Mouse (Mus musculus): ENCODE measurements at regions not wholly inside any gene's neighbourhood (a gene's known extent, or its start where the extent isn't known, plus 50 kb on each side); places are given as distances from the start of the nearest gene placed in this dataset.

GRCm38 (mm10) chr11:111652882-111653281 lies 586.9 kb downstream of the Kcnj2 start:
- H3K9ac ChIP-seq (ENCODE audit: low read length), result no peak overlapping the region
- no peak for ATAC-seq (ENCODE audit: low read depth)
- no peaks in the 10 kb centered on the region for H3K36me3 ChIP-seq (ENCODE audit: control insufficient read depth, insufficient read depth, low read length)
- no peaks in the 10 kb centered on the region for H3K27me3 ChIP-seq (ENCODE audit: control insufficient read depth, insufficient read depth, low read depth, low read length)
- H3K4me2 ChIP-seq (ENCODE audit: low read depth, low read length), result no peak overlapping the region
- H3K4me3 ChIP-seq (ENCODE audit: low read length), result no peak overlapping the region
- H3K27ac ChIP-seq (ENCODE audit: low read length), result no peak overlapping the region
- H3K9me3 ChIP-seq (ENCODE audit: control insufficient read depth, low read length), result no peaks in the 10 kb centered on the region
- 41% methylated on average over 3 of the region's 3 CpGs for WGBS
- H3K4me1 ChIP-seq (replicated peaks; ENCODE audit: control insufficient read depth, insufficient read depth, low read length), result no peaks in the 10 kb centered on the region

- ATAC-seq (ENCODE audit: low read depth), result no peak
- 92% methylated on average over 9 of the region's 9 CpGs for WGBS
- H3K4me1 ChIP-seq (replicated peaks; ENCODE audit: control insufficient read depth, insufficient read depth, low read length), result no peaks in the 10 kb centered on the region
- H3K9me3 ChIP-seq (ENCODE audit: control insufficient read depth, low read length), result no peaks in the 10 kb centered on the region
- no peak overlapping the region for H3K4me2 ChIP-seq (ENCODE audit: low read depth, low read length)
- H3K36me3 ChIP-seq (ENCODE audit: control insufficient read depth, insufficient read depth, low read length), result no peaks in the 10 kb centered on the region
- no peaks in the 10 kb centered on the region for H3K27me3 ChIP-seq (ENCODE audit: control insufficient read depth, insufficient read depth, low read depth, low read length)
- H3K27ac ChIP-seq (ENCODE audit: low read length), result no peak overlapping the region
- H3K4me3 ChIP-seq (ENCODE audit: low read length), result no peak overlapping the region
- H3K9ac ChIP-seq (ENCODE audit: low read length), result no peak overlapping the region
Observed at GRCm38 (mm10) chr11:111657778-111658177, 591.8 kb downstream of the Kcnj2 start.

- H3K4me1 ChIP-seq (replicated peaks; ENCODE audit: control insufficient read depth, insufficient read depth, low read length), result no peaks in the 10 kb centered on the region
- H3K9ac ChIP-seq (ENCODE audit: low read length), result no peak overlapping the region
- H3K9me3 ChIP-seq (ENCODE audit: control insufficient read depth, low read length), result no peaks in the 10 kb centered on the region
- no peak overlapping the region for H3K27ac ChIP-seq (ENCODE audit: low read length)
- no peaks in the 10 kb centered on the region for H3K36me3 ChIP-seq (ENCODE audit: control insufficient read depth, insufficient read depth, low read length)
- H3K4me3 ChIP-seq (ENCODE audit: low read length), result no peak overlapping the region
- no peaks in the 10 kb centered on the region for H3K27me3 ChIP-seq (ENCODE audit: control insufficient read depth, insufficient read depth, low read depth, low read length)
- 57% methylated on average over 15 of the region's 15 CpGs for whole genome bisulfite sequencing
- ATAC-seq (ENCODE audit: low read depth), result no peak
- no peak overlapping the region for H3K4me2 ChIP-seq (ENCODE audit: low read depth, low read length)
Observed at GRCm38 (mm10) chr11:111658362-111659309, 592.7 kb downstream of the Kcnj2 start.

DNA sequence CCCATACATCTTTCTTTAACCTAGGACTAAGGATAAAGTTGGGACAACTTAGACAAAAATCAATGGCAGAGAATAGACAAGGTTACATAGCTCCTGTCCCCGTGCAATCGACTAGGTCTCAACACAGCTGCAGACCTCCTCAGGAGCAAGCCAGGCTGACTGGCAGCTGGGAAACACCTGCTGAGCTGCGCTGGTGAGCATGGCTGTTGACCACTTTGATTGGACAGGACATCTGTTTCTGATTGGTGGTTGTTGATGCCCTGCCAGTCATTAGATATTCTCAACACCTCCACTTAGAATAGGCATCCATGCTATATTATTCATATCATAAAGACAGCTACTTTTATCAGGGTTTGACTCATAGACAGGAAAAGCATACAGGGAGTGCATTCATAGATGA lies 597.3 kb downstream of the Kcnj2 start:
- H3K4me2 ChIP-seq (ENCODE audit: low read depth, low read length), result no peak overlapping the region
- WGBS, result 63% methylated on average over 3 of the region's 3 CpGs
- no peaks in the 10 kb centered on the region for H3K9me3 ChIP-seq (ENCODE audit: control insufficient read depth, low read length)
- no peak overlapping the region for H3K27ac ChIP-seq (ENCODE audit: low read length)
- no peak overlapping the region for H3K9ac ChIP-seq (ENCODE audit: low read length)
- no peak for ATAC-seq (ENCODE audit: low read depth)
- H3K4me3 ChIP-seq (ENCODE audit: low read length), result no peak overlapping the region
- H3K36me3 ChIP-seq (ENCODE audit: control insufficient read depth, insufficient read depth, low read length), result no peaks in the 10 kb centered on the region
- H3K27me3 ChIP-seq (ENCODE audit: control insufficient read depth, insufficient read depth, low read depth, low read length), result no peaks in the 10 kb centered on the region
- no peaks in the 10 kb centered on the region for H3K4me1 ChIP-seq (replicated peaks; ENCODE audit: control insufficient read depth, insufficient read depth, low read length)

DNA sequence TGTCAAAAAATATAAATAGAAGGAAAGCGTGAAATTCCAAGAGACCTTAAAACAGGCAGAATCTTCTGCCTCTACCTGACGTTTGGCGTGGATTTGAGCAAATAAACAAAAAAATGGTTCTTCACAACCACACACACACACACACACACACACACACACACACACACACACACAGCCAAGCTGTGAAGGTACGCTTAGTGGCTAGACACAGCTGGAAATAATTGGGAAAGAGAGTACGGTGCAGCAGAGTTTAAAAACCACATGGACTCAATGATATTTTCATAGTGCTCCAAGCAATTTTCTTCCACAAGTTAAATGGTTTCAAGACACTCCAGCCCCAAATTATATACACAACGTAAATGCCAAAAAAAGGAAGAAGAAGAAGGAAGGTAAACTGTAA lies 600.4 kb downstream of the Kcnj2 start:
- H3K27me3 ChIP-seq (ENCODE audit: control insufficient read depth, insufficient read depth, low read depth, low read length), result no peaks in the 10 kb centered on the region
- no peak overlapping the region for H3K4me2 ChIP-seq (ENCODE audit: low read depth, low read length)
- H3K27ac ChIP-seq (ENCODE audit: low read length), result no peak overlapping the region
- no peak for ATAC-seq (ENCODE audit: low read depth)
- no peaks in the 10 kb centered on the region for H3K36me3 ChIP-seq (ENCODE audit: control insufficient read depth, insufficient read depth, low read length)
- H3K4me1 ChIP-seq (replicated peaks; ENCODE audit: control insufficient read depth, insufficient read depth, low read length), result no peaks in the 10 kb centered on the region
- no peak overlapping the region for H3K4me3 ChIP-seq (ENCODE audit: low read length)
- H3K9ac ChIP-seq (ENCODE audit: low read length), result no peak overlapping the region
- 79% methylated on average over 6 of the region's 6 CpGs for WGBS
- no peaks in the 10 kb centered on the region for H3K9me3 ChIP-seq (ENCODE audit: control insufficient read depth, low read length)

GRCm38 (mm10) chr11:111671865-111672264 lies 605.9 kb downstream of the Kcnj2 start:
- WGBS, result 63% methylated on average over 2 of the region's 2 CpGs

GRCm38 (mm10) chr11:111675673-111676072 lies 609.7 kb downstream of the Kcnj2 start:
- Histone ChIP-seq H3K4me1 (replicated peaks; ENCODE audit: control insufficient read depth, insufficient read depth, low read length) (no peaks in the 10 kb centered on the region), H3K4me2 (ENCODE audit: low read depth, low read length) (no peak overlapping the region), H3K27me3 (ENCODE audit: control insufficient read depth, insufficient read depth, low read depth, low read length) (no peaks in the 10 kb centered on the region), H3K27ac (ENCODE audit: low read length) (no peak overlapping the region), H3K4me3 (ENCODE audit: low read length) (no peak overlapping the region), H3K36me3 (ENCODE audit: control insufficient read depth, insufficient read depth, low read length) (no peaks in the 10 kb centered on the region), H3K9me3 (ENCODE audit: control insufficient read depth, low read length) (no peaks in the 10 kb centered on the region), H3K9ac (ENCODE audit: low read length) (no peak overlapping the region)
- 71% methylated on average over 1 of the region's 1 CpGs for WGBS
- no peak for ATAC-seq (ENCODE audit: low read depth)

More at GRCm38 (mm10) chr11:111671865-111672264, 605.9 kb downstream of the Kcnj2 start:
- H3K4me2 ChIP-seq (ENCODE audit: low read depth, low read length), result no peak overlapping the region
- H3K27ac ChIP-seq (ENCODE audit: low read length), result no peak overlapping the region
- H3K4me3 ChIP-seq (ENCODE audit: low read length), result no peak overlapping the region
- H3K4me1 ChIP-seq (replicated peaks; ENCODE audit: control insufficient read depth, insufficient read depth, low read length), result no peaks in the 10 kb centered on the region
- H3K27me3 ChIP-seq (ENCODE audit: control insufficient read depth, insufficient read depth, low read depth, low read length), result no peaks in the 10 kb centered on the region
- H3K9ac ChIP-seq (ENCODE audit: low read length), result no peak overlapping the region
- no peaks in the 10 kb centered on the region for H3K9me3 ChIP-seq (ENCODE audit: control insufficient read depth, low read length)
- no peaks in the 10 kb centered on the region for H3K36me3 ChIP-seq (ENCODE audit: control insufficient read depth, insufficient read depth, low read length)
- ATAC-seq (ENCODE audit: low read depth), result no peak

GRCm38 (mm10) chr11:111682341-111682740 lies 616.4 kb downstream of the Kcnj2 start:
- Histone ChIP-seq H3K9me3 (ENCODE audit: control insufficient read depth, low read length) (no peaks in the 10 kb centered on the region), H3K9ac (ENCODE audit: low read length) (no peak overlapping the region), H3K4me1 (replicated peaks; ENCODE audit: control insufficient read depth, insufficient read depth, low read length) (0 out of 2 replicates have a peak, but pooled peaks cover 4% of the 10 kb centered on the region), H3K27ac (ENCODE audit: low read length) (no peak overlapping the region), H3K36me3 (ENCODE audit: control insufficient read depth, insufficient read depth, low read length) (no peaks in the 10 kb centered on the region), H3K27me3 (ENCODE audit: control insufficient read depth, insufficient read depth, low read depth, low read length) (no peaks in the 10 kb centered on the region), H3K4me3 (ENCODE audit: low read length) (no peak overlapping the region), H3K4me2 (ENCODE audit: low read depth, low read length) (no peak overlapping the region)
- 76% methylated on average over 7 of the region's 7 CpGs for WGBS
- ATAC-seq (ENCODE audit: low read depth), result no peak

DNA sequence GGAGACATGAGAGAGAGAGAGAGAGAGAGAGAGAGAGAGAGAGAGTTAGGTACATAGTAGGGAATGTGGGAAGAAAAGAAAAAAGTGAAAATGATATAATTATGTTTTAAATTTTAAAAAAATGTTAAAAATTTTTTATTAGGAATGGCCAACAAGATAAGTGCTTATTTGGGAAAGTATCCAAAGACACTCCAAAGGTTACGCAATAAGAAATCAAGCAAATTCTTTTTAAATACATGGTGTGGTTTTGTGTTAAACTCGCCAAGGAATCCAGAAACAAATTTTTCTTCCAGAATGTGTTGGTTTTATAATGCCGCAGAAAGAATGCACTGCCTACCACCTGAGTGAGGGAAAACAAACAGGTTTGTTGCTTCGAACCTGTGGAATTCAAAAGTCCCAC lies 617.9 kb downstream of the Kcnj2 start:
- Histone ChIP-seq H3K9me3 (ENCODE audit: control insufficient read depth, low read length) (no peaks in the 10 kb centered on the region), H3K9ac (ENCODE audit: low read length) (no peak overlapping the region), H3K4me2 (ENCODE audit: low read depth, low read length) (no peak overlapping the region), H3K27me3 (ENCODE audit: control insufficient read depth, insufficient read depth, low read depth, low read length) (no peaks in the 10 kb centered on the region), H3K4me3 (ENCODE audit: low read length) (no peak overlapping the region), H3K4me1 (replicated peaks; ENCODE audit: control insufficient read depth, insufficient read depth, low read length) (peaks cover 7% of the 10 kb centered on the region; the same call in 1 of the 2 replicates), H3K36me3 (ENCODE audit: control insufficient read depth, insufficient read depth, low read length) (no peaks in the 10 kb centered on the region), H3K27ac (ENCODE audit: low read length) (peak overlapping the region; percentile 80)
- 36% methylated on average over 4 of the region's 4 CpGs for WGBS
- peak; percentile 47 for ATAC-seq (ENCODE audit: low read depth)
